Mouse (Mus musculus) CH12.LX (cell line): ENCODE results near the gene Adam8. TPM values are rescaled to one million over a fixed set of nuclear protein-coding genes. Genes with fewer than 3 reads are reported as not detected.

Experiments
- DNase-seq: peaks from one replicate; pipeline ENCODE4 v3.0.0-alpha.2; 2013; ENCODE audit errors: extremely low read depth
- H3K27ac ChIP-seq: 2 replicates; pipeline ENCODE4 v1.5.1; 2012; ENCODE audit warnings: low read depth, mild to moderate bottlenecking, control low read depth, moderate library complexity; ENCODE audit not compliant: insufficient read depth
- H3K27me3 ChIP-seq: replicated peaks from 2 replicates; pipeline ENCODE3; 2012; ENCODE audit warnings: inconsistent platforms
- H3K36me3 ChIP-seq, 2 experiments: replicated peaks in 1 of 2; 2 replicates each; pipeline versions ENCODE3 to v1.6.1; 2012; ENCODE audit warnings: inconsistent platforms in 1 of 2, low read length in 1 of 2, mild to moderate bottlenecking in 1 of 2, mixed read lengths in 1 of 2, moderate library complexity in 1 of 2; ENCODE audit not compliant: control insufficient read depth in 1 of 2, insufficient read depth in 1 of 2
- H3K4me1 ChIP-seq, 2 experiments: 2 replicates each; pipeline ENCODE4 v1.6.1; 2012; ENCODE audit warnings: inconsistent platforms in 1 of 2, moderate library complexity in 1 of 2; ENCODE audit not compliant: insufficient read depth in 2 of 2, control insufficient read depth in 1 of 2
- H3K4me2 ChIP-seq: 2 replicates; pipeline ENCODE4 v1.6.1; 2012; ENCODE audit warnings: low read depth, mild to moderate bottlenecking, control low read depth; ENCODE audit not compliant: poor library complexity, insufficient read depth, severe bottlenecking
- H3K4me3 ChIP-seq, 3 experiments: fragments of 150-350 bp in 1 of 3; sonication (generic) in 1 of 3; replicated peaks in 1 of 3; 2 replicates each; pipeline versions ENCODE3 to v1.5.1; 2011 to 2012; ENCODE audit warnings: low read depth in 2 of 3, low read length in 2 of 3, mild to moderate bottlenecking in 2 of 3, moderate library complexity in 2 of 3, control low read depth in 1 of 3, improper control_type of control experiment in 1 of 3, inconsistent platforms in 1 of 3, mixed read lengths in 1 of 3; ENCODE audit not compliant: poor library complexity in 1 of 3
- H3K79me2 ChIP-seq: replicated peaks from 2 replicates; pipeline ENCODE4 v1.6.1; 2012; ENCODE audit warnings: mild to moderate bottlenecking, moderate library complexity; ENCODE audit not compliant: control insufficient read depth, poor library complexity, insufficient read depth, severe bottlenecking; ENCODE audit errors: extremely low read depth
- H3K9ac ChIP-seq: 2 replicates; pipeline ENCODE4 v1.6.1; 2012; ENCODE audit warnings: low read depth, mild to moderate bottlenecking, control low read depth, moderate library complexity; ENCODE audit not compliant: insufficient read depth
- H3K9me3 ChIP-seq: replicated peaks from 2 replicates; pipeline ENCODE3; 2012; ENCODE audit warnings: low read length, inconsistent platforms, mixed read lengths
- BHLHE40 ChIP-seq: IDR thresholded peaks from 2 replicates; pipeline ENCODE4 v1.6.1; 2011; ENCODE audit warnings: mild to moderate bottlenecking, low read depth, low read length, improper control_type of control experiment
- CHD1 ChIP-seq: IDR thresholded peaks from 2 replicates; pipeline ENCODE4 v1.6.1; 2012; ENCODE audit warnings: low read depth, low read length, improper control_type of control experiment, inconsistent platforms
- CHD2 ChIP-seq: IDR thresholded peaks from 2 replicates; pipeline ENCODE4 v1.6.1; 2011; ENCODE audit warnings: low read length, improper control_type of control experiment
- CTCF ChIP-seq, 2 experiments: IDR thresholded peaks in 1 of 2; conservative IDR thresholded peaks in 1 of 2; 2 replicates each; pipeline ENCODE4 v1.5.1; 2011 to 2012; ENCODE audit warnings: low read depth in 2 of 2, low read length in 2 of 2, improper control_type of control experiment in 1 of 2, inconsistent platforms in 1 of 2, mild to moderate bottlenecking in 1 of 2, moderate library complexity in 1 of 2
- E2F4 ChIP-seq: IDR thresholded peaks from 2 replicates; pipeline ENCODE4 v1.6.1; 2011; ENCODE audit warnings: low read depth, low read length, improper control_type of control experiment; ENCODE audit not compliant: insufficient replicate concordance
- ELF1 ChIP-seq: IDR thresholded peaks from 2 replicates; pipeline ENCODE4 v1.6.1; 2014; ENCODE audit warnings: low read depth, mild to moderate bottlenecking, inconsistent platforms, low read length, improper control_type of control experiment
- EP300 ChIP-seq: IDR thresholded peaks from 2 replicates; pipeline ENCODE4 v1.6.1; 2011; ENCODE audit warnings: low read length, improper control_type of control experiment
- ETS1 ChIP-seq: conservative IDR thresholded peaks from 2 replicates; pipeline ENCODE4 v1.6.1; 2012; ENCODE audit warnings: low read depth, mild to moderate bottlenecking, inconsistent platforms, low read length, improper control_type of control experiment, moderate library complexity
- GABPA ChIP-seq: IDR thresholded peaks from 2 replicates; pipeline ENCODE4 v1.6.1; 2012; ENCODE audit warnings: low read depth, low read length, improper control_type of control experiment, inconsistent platforms; ENCODE audit not compliant: insufficient replicate concordance
- HCFC1 ChIP-seq: IDR thresholded peaks from 2 replicates; pipeline ENCODE4 v1.6.1; 2012; ENCODE audit warnings: low read depth, mild to moderate bottlenecking, inconsistent platforms, low read length, improper control_type of control experiment
- IRF4 ChIP-seq: IDR thresholded peaks from 2 replicates; pipeline ENCODE4 v1.6.1; 2014; ENCODE audit warnings: low read depth, mild to moderate bottlenecking, inconsistent platforms, low read length, improper control_type of control experiment
- JUND ChIP-seq: conservative IDR thresholded peaks from 2 replicates; pipeline ENCODE4 v1.6.1; 2011; ENCODE audit warnings: low read depth, low read length, improper control_type of control experiment
- MAX ChIP-seq: IDR thresholded peaks from 2 replicates; pipeline ENCODE4 v1.6.1; 2011; ENCODE audit warnings: low read length, improper control_type of control experiment
- MAZ ChIP-seq: IDR thresholded peaks from 2 replicates; pipeline ENCODE4 v1.6.1; 2012; ENCODE audit warnings: low read depth, mild to moderate bottlenecking, inconsistent platforms, low read length, improper control_type of control experiment, moderate library complexity
- MYC ChIP-seq: IDR thresholded peaks from 2 replicates; pipeline ENCODE4 v1.6.1; 2011; ENCODE audit warnings: low read depth, mild to moderate bottlenecking, improper control_type of control experiment, low read length
- NELFE ChIP-seq: IDR thresholded peaks from 2 replicates; pipeline ENCODE4 v1.6.1; 2011; ENCODE audit warnings: low read depth, low read length, improper control_type of control experiment
- NRF1 ChIP-seq: IDR thresholded peaks from 2 replicates; pipeline ENCODE4 v1.6.1; 2014; ENCODE audit warnings: low read depth, mild to moderate bottlenecking, inconsistent platforms, low read length, improper control_type of control experiment, moderate library complexity
- POLR2A ChIP-seq: IDR thresholded peaks from 2 replicates; pipeline ENCODE4 v1.6.1; 2011; ENCODE audit warnings: low read depth, mild to moderate bottlenecking, improper control_type of control experiment, low read length
- POLR2AphosphoS2 ChIP-seq: IDR thresholded peaks from 2 replicates; pipeline ENCODE4 v1.6.1; 2011; ENCODE audit warnings: low read depth, low read length, improper control_type of control experiment
- RAD21 ChIP-seq: IDR thresholded peaks from 2 replicates; pipeline ENCODE4 v1.6.1; 2011; ENCODE audit warnings: low read depth, mild to moderate bottlenecking, low read length, improper control_type of control experiment, moderate library complexity
- RCOR1 ChIP-seq: conservative IDR thresholded peaks from 2 replicates; pipeline ENCODE4 v1.6.1; 2012; ENCODE audit warnings: low read depth, mild to moderate bottlenecking, inconsistent platforms, low read length, improper control_type of control experiment
- SIN3A ChIP-seq: IDR thresholded peaks from 2 replicates; pipeline ENCODE4 v1.6.1; 2012; ENCODE audit warnings: low read length, improper control_type of control experiment, inconsistent platforms
- SMC3 ChIP-seq: IDR thresholded peaks from 2 replicates; pipeline ENCODE4 v1.6.1; 2011; ENCODE audit warnings: low read depth, low read length, improper control_type of control experiment
- TBP ChIP-seq: conservative IDR thresholded peaks from 2 replicates; pipeline ENCODE4 v1.6.1; 2011; ENCODE audit warnings: low read depth, low read length, improper control_type of control experiment
- TCF12 ChIP-seq: IDR thresholded peaks from 2 replicates; pipeline ENCODE4 v1.6.1; 2014; ENCODE audit warnings: low read depth, mild to moderate bottlenecking, inconsistent platforms, low read length, improper control_type of control experiment
- UBTF ChIP-seq: IDR thresholded peaks from 2 replicates; pipeline ENCODE4 v1.6.1; 2012; ENCODE audit warnings: low read depth, mild to moderate bottlenecking, inconsistent platforms, low read length, improper control_type of control experiment, moderate library complexity
- ZKSCAN1 ChIP-seq: IDR thresholded peaks from 2 replicates; pipeline ENCODE4 v1.6.1; 2012; ENCODE audit warnings: low read depth, inconsistent platforms, low read length, improper control_type of control experiment, borderline replicate concordance
- ZMIZ1 ChIP-seq: IDR thresholded peaks from 2 replicates; pipeline ENCODE4 v1.6.1; 2012; ENCODE audit warnings: low read depth, mild to moderate bottlenecking, inconsistent platforms, low read length, improper control_type of control experiment
- ZNF384 ChIP-seq: IDR thresholded peaks from 2 replicates; pipeline ENCODE4 v1.6.1; 2012; ENCODE audit warnings: low read depth, low read length, improper control_type of control experiment, inconsistent platforms
- dilution Hi-C: fragments of 300-500 bp; cut with MboI; formaldehyde crosslinking; loops from 2 replicates; pipeline ENCODE4 v1.14.3; 2020; ENCODE audit warnings: low sequenced_read_pairs; ENCODE audit not compliant: extremely low pct_unique_long_range_greater_than_20kb, extremely low pct_ligation_motif_present
- in situ Hi-C: fragments of 300-500 bp; cut with MboI; formaldehyde crosslinking; loops from 3 replicates; pipeline ENCODE4 v1.14.3; 2019; ENCODE audit warnings: low sequenced_read_pairs, low pct_ligation_motif_present, low pct_unique_long_range_greater_than_20kb, mixed read lengths
- polyA plus RNA-seq: library from polyadenylated mRNA; unstranded; fragments of >175 nt; gene quantifications from 2 replicates; pipeline ENCODE4 v1.2.1, GENCODE M21; 2012; ENCODE audit warnings: low read depth; ENCODE audit not compliant: insufficient read length
- total RNA-seq, 2 experiments: library from RNA; depleted of rRNA; stranded (reverse); fragments of 300-350 nt in 1 of 2; fragments of >200 nt in 1 of 2; gene quantifications; 2 replicates each; pipeline ENCODE4 v1.2.3; 2012 to 2014

Gene Adam8
- total and polyA plus RNA-seq, 3 experiments: 46.3 to 63.7 (median 46.5) TPM

- DNase-seq: no peak
- H3K27me3 ChIP-seq: no peaks in the 10 kb centered on the region
- dilution Hi-C loops: no loop called here
- H3K36me3 ChIP-seq: peaks cover 84 to 89% of the 10 kb centered on the region in 2 experiments
- peaks cover 3 to 53% of the 10 kb centered on the region in 2 experiments; a peak in 3 of 4 replicates for H3K4me1 ChIP-seq
- no peak overlapping the region for H3K27ac ChIP-seq
- H3K4me2 ChIP-seq: no peak overlapping the region
- TF ChIP-seq CHD2 (no peak), ZMIZ1 (no peak), NRF1 (no peak), MAX (no peak), E2F4 (no peak), CHD1 (no peak), TCF12 (no peak), ETS1 (no peak), CTCF (conservative IDR thresholded peaks at IDR 0.05 in 1 of 2, IDR thresholded peaks at IDR 0.05 in 1 of 2; ENCODE audit: low read depth in 2 of 2, low read length in 2 of 2) (no peak), RCOR1 (no peak), JUND (no peak), UBTF (no peak), MAZ (no peak), SIN3A (no peak), NELFE (no peak), RAD21 (no peak), MYC (no peak), IRF4 (no peak)
- TF ChIP-seq, all 38 proteins: peak for 0
- in situ Hi-C loops: no loop called here
- H3K79me2 ChIP-seq: peaks cover 1% of the 10 kb centered on the region; the same call in 1 of the 2 replicates
- no peak overlapping the region for H3K4me3 ChIP-seq
- H3K9me3 ChIP-seq: no peaks in the 10 kb centered on the region
- H3K9ac ChIP-seq: no peak overlapping the region
These were observed 7.9 kb downstream of the Adam8 start for GRCm38 (mm10) chr7:139984505-139984904.

GRCm38 (mm10) chr7:139982058-139982457 is 10.3 kb downstream of the Adam8 start:
- H3K27me3 ChIP-seq: no peaks in the 10 kb centered on the region
- H3K79me2 ChIP-seq: no peaks in the 10 kb centered on the region
- H3K4me3 ChIP-seq: no peak overlapping the region
- DNase-seq: no peak
- peaks cover 3 to 58% of the 10 kb centered on the region in 2 experiments; a peak in 3 of 4 replicates for H3K4me1 ChIP-seq
- peaks cover 70 to 82% of the 10 kb centered on the region in 2 experiments for H3K36me3 ChIP-seq
- no peaks in the 10 kb centered on the region for H3K9me3 ChIP-seq
- H3K9ac ChIP-seq: no peak overlapping the region
- TF ChIP-seq E2F4 (no peak), RAD21 (no peak), GABPA (no peak), SMC3 (no peak), RCOR1 (no peak), POLR2A (no peak), JUND (no peak), ZNF384 (no peak), ZKSCAN1 (no peak), TCF12 (no peak), HCFC1 (no peak), TBP (no peak), POLR2AphosphoS2 (no peak), ELF1 (no peak), ZMIZ1 (no peak), CHD2 (no peak), BHLHE40 (no peak), EP300 (no peak)
- H3K27ac ChIP-seq: no peak overlapping the region
- dilution Hi-C loops: no loop called here
- in situ Hi-C loops: no loop called here
- no peak overlapping the region for H3K4me2 ChIP-seq
